Mouse (Mus musculus) gastrocnemius, adult 2 months (tissue): ENCODE measurements around the gene Sumo3. TPM values are rescaled to one million over a fixed set of nuclear protein-coding genes. Genes with fewer than 3 reads are reported as not detected.

Experiments
- DNase-seq: peaks from one replicate; pipeline ENCODE4 v3.0.0; 2022
- H3K27ac ChIP-seq: fragments of 200-600 bp; 2 replicates; pipeline ENCODE4 v1.8.1; 2022; ENCODE audit warnings: mild to moderate bottlenecking
- H3K4me3 ChIP-seq: fragments of 200-600 bp; 2 replicates; pipeline ENCODE4 v1.8.1; 2022; ENCODE audit warnings: mild to moderate bottlenecking, moderate library complexity
- CTCF ChIP-seq: fragments of 200-600 bp; IDR thresholded peaks from 2 replicates; pipeline ENCODE4 v1.8.1; 2022; ENCODE audit warnings: antibody characterized with exemption, mild to moderate bottlenecking, moderate library complexity
- intact Hi-C: fragments of 180-260 bp; cut with DNase I; formaldehyde crosslinking; loops from one replicate; pipeline ENCODE4 v1.15.1; 2025
- microRNA-seq: library from miRNA; unstranded; fragments of <30 nt; microRNA quantifications from one replicate; pipeline ENCODE4 v1.2.0, GENCODE M21; 2021
- total RNA-seq, 2 experiments: library from RNA; stranded (reverse); gene quantifications; 2 replicates each; pipeline ENCODE4 v1.2.3; 2021

Gene Sumo3
- total RNA-seq, 2 experiments from 2014 or later: 43.5 to 44.5 TPM

DNA sequence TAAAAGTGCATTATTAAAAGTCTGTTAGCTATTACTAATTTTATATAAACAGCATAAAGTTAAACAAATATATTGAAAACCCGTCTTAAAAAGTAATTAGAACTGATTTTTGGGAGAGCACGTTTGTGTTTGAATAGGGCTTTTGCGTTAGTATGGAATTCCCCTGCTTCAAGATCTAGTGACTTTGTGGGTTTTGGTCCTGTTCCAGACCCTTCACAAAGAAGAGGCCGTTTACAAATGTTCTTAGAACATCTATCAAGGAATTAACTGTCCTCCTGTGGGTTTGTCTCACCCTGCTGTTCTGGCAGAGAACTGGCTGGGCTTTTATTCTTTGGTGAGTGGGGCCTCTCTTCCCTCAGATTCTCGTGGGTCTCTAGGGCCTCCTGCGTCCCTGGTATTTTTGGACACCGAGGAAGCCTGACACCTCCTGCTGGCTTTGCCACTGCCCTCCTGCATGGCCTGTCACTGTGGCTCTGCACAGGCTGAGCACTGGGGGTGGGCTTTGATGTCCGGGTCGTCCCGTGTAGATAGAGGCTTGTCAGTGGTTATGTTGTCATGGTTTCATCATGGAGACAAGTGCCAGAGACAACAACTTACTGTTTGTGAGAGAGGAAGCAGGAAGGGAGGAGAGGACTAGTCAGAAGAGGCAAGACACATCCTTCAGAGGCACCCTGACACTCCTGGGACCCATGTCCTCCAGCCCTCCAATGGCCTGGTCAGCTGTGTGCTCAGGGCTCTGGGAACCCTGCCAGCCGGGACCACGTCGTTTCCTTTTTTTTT, 28.7 kb downstream of the Sumo3 start:
- DNase-seq: no peak
- Histone ChIP-seq H3K4me3 (peak overlapping the region; percentile 9; the same call in 1 of the 2 replicates), H3K27ac (peak overlapping the region; percentile 61)
- no peak for TF ChIP-seq CTCF
- intact Hi-C loops: no loop called here

DNA sequence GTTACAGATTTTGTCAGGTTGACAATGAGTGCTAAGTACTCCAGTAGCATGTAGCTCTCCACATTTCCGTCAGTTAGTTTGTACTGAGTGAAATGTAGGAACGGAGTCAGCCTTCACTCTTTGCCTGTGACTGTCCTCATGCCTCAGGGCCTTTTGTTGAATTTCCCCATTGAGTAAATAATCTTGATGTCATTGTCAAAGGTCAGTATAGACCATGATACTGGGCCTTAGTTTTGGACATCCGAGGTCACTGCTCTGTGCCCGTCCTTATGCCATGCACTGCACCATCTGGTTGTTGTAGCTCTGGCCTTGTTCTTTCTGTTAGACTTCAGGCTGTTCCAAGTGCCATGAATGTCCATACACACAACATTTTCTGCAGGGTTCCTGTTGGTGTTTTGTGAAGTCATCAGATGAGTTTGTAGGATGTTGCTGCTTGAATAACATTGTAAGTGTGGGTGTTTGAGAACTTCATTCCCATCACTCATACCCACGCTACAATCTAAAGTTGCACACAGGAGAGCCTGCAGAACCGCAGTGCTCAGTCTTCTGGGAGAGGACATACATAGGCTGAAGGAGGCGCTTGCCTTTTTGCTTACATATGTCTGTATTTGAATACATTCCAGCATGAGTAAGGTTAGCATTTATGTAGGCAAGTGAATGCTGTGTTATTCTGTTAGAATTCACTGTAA, 30.5 kb downstream of the Sumo3 start:
- DNase-seq: no peak
- Histone ChIP-seq H3K27ac (no peak overlapping the region), H3K4me3 (no peak overlapping the region)
- no peak for TF ChIP-seq CTCF
- intact Hi-C loops: no loop called here

DNA sequence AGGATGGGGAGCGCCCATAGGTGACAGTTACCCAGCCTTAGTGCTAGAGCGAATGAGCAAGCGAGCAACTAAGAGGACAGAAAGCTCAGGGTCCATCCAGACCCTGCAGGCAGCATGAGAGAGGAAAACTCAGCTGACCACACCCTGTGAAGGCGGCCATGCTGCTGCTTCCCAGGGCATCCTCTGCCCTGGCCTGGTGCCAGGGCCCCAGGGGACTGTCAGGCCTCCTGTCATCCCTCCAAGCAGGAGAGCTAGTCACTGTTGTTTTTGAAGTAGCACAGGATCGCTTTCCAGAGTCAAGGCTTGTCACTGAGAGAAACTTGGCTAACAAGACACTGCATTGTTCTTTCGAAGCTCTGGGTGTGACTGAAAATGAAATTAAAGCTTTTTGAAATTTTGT, 33.1 kb downstream of the Sumo3 start:
- intact Hi-C loops: no loop called here
- no peak for DNase-seq
- TF ChIP-seq CTCF: no peak
- H3K27ac ChIP-seq: peak overlapping the region; percentile 49
- no peak overlapping the region for H3K4me3 ChIP-seq

DNA sequence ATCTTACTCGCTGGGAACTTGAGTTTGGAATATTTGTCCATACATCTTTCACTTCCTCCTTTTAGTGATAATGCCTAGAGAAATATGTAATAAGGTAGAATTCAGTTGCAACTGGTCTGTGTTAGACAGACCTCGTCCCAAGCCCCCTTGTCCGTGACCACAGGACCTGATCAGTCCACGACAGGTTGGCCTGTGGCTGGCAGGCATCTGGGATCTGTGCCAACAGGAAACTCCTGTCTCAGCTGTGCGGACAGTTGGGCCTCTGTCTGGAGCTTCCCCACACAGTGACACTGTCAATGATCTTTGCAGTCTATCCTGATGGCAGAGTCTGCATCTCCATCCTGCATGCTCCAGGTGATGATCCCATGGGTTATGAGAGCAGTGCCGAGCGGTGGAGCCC, 37.3 kb downstream of the Sumo3 start:
- intact Hi-C loops: no loop called here
- no peak for TF ChIP-seq CTCF
- Histone ChIP-seq H3K27ac (no peak overlapping the region), H3K4me3 (no peak overlapping the region)
- no peak for DNase-seq

DNA sequence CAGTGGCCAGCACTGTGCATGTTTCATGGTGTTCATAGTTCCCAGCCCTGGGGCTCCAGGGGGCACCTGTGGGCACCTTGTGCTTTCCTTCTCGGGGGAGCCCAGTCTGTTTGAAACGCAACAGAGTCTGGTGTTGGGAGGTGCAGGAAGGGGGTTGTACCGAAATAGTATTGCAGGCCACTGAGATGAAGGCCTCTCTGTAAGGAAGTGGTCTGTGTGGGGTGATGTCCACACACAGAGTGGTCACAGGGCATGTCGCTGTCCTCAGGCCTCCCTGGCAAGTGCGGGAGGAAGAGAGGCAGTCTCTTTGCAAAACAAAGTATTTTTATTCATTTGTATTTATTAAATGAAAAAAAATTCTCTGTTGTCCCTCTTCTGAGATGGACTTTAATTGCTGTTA, 39.7 kb downstream of the Sumo3 start:
- Histone ChIP-seq H3K4me3 (no peak overlapping the region), H3K27ac (no peak overlapping the region)
- TF ChIP-seq CTCF: no peak
- DNase-seq: no peak
- intact Hi-C loops: no loop called here

DNA sequence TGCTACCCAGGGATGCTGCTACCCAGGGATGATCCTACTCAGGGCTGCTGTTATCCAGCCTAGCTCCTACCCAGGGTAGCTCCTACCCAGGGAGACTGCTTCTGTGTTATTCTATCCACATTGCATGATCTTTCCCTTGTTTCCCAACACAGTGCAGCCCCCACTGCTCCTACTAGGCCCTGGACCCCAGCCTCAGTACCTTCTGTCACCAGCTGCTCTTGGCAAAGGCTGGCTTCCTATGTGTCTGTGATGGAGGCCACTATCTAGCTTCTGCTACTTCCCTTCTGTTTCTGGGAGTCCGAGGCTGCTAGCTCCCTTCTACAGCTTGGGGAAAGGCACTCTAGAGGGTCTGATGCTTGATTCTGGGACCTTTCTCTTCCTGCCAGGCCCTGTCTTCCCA, 41.6 kb downstream of the Sumo3 start:
- TF ChIP-seq CTCF: no peak
- intact Hi-C loops: no loop called here
- H3K27ac ChIP-seq: no peak overlapping the region

DNA sequence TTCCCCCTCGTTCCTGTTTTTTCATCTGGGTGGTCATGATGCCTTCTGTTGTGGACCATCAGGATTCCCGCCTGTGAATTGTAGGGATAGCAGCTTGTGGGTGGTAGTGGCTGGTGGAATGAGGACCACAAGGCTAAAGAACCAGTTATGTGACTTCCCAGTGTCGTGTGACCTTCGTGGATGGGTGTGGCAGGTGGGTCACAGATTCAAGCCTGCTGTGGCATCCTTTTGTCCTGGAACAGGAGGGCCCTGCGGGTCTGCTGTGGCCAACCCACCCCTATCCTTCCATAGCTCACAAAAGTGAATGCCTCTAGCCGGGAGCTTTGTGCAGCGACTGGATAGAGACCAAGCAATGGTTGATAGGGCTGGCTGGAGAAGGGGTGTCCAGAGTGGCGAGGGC, 42.0 kb downstream of the Sumo3 start:
- Histone ChIP-seq H3K4me3 (no peak overlapping the region), H3K27ac (no peak overlapping the region)
- TF ChIP-seq CTCF: no peak
- intact Hi-C loops: no loop called here
- DNase-seq: no peak

More for the DNA sequence above, 41.6 kb downstream of the Sumo3 start:
- H3K4me3 ChIP-seq: no peak overlapping the region
- DNase-seq: no peak

DNA sequence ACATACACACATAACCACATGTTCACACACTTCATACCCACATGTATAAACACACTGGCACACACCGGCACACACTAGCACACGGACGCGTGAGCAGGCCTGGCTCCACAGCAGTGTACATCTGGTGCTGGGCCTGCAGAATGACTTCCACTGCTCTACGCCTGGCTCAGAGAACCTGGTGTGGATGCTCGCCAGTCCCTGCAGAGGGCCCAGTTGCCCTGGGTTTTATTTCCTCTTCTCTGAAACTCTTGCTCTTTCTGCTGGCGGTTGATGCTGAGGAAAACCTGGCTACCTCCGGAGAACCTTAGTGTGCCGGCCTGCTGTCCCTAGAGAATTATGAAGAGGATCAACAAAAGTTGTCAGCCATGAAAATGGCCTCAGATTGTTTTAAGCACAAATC, 46.1 kb downstream of the Sumo3 start:
- no peak for TF ChIP-seq CTCF
- intact Hi-C loops: no loop called here
- no peak for DNase-seq
- H3K27ac ChIP-seq: no peak overlapping the region
- no peak overlapping the region for H3K4me3 ChIP-seq

DNA sequence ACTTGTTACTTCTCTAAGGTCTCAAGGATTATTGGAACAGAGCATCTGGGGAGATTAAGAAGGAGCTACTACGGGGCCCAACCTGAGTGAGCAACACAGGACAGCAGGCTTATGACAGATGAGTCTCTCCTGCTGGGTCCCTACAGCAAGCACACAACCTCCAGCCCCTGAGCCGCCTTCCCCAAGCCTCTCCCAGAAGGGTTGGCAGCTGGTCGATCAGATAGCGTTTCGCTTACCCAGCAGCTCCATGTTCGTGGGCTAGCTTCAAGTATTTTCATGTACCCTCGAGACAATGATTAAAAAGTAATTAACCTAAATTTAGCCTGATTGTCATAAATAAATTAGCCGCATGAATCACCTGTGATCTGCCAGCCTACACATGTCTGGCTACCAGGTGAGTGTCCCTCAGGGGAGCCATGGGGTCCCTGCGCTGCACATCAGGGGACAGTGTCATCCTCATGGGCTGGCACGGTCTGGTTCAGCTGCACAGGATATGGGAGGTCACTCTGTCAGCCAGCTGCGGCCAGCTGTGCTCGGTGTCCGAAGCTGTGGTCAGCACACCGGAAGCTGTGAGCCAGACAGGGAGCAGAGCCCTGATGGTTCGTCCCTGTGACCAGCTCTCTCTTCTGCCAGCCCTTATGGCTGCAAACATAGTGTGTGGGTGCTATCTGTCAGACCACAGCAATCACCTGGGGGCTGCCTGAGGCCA, 52.5 kb downstream of the Sumo3 start:
- no peak for DNase-seq
- TF ChIP-seq CTCF: no peak
- intact Hi-C loops: no loop called here
- Histone ChIP-seq H3K27ac (no peak overlapping the region), H3K4me3 (no peak overlapping the region)

DNA sequence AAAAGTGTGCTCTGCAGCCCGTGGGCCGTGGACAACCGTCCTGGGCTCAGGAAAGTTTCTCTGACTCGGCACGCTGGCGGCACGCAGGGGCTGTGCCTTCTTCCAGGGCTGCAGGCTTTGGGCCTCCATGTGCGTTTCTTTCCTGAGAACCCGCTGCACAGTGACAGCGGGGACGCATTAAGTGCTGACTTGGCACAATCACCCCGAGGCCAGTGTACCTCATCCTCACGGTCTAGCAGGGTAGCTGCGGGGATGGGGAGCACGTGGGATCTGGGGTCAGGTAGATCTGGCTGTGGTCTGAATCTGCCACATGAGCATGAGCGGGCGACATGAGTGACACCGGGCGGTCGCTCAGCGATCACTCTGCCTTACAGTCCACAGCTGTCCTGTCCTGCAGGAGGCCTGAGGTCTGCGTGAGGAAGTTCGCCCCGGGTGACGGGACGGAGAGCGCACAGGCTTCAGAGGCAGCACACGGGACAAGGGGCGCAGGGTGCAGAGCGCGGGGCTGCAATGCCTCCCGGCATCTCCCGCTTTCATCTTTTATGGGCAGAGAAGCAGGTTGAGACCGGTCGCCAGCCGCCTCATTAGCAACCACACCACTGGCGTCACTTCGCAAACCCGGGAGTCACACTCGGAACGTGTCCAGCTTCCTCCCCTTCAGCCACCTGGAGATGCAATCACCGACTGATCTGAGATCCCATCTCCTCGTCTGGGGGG, 58.2 kb downstream of the Sumo3 start:
- intact Hi-C loops: no loop called here
- TF ChIP-seq CTCF: no peak
- Histone ChIP-seq H3K4me3 (no peak overlapping the region; the same call in 1 of the 2 replicates), H3K27ac (no peak overlapping the region)
- DNase-seq: no peak

DNA sequence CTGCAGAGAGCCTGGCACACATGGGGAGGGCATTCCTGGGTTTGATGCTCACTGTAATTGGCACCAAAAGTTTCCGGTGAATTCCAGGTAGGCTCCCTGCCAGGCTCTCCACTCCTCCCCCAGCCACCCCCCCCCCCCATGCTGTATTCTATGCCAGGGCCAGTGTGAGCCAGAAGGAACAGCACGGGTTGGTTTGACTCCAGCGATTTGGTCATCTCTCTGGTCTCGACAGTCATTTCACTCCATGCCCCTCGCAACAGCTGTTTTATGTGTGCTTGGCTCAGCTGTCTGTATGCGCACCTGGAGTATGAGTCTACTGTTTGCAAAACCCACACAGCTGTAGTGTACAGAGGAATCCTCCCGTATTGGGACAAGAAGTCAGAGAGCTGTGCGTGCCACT, 60.4 kb downstream of the Sumo3 start:
- intact Hi-C loops: no loop called here
- no peak overlapping the region for H3K27ac ChIP-seq
- TF ChIP-seq CTCF: no peak
- DNase-seq: no peak
- no peak overlapping the region for H3K4me3 ChIP-seq

DNA sequence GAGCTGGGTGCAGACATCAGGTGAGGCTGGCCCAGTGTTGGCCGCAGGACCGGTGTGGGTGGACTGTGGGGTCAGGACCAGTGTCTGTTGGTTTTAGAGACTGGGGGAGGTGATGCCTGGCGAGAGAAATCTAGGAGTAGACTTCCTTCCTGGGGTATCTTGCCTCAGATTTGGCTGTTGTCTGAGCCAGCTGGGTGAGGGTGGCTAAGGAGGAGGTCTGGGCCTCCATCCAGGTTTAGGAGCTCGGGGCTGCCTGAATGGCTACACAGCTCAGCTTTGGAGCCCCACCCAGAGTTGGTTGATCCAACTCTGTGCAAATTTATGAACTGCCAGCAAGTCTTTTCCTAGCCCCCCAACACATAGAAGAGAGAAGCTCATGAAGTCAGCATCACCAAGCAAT, 61.5 kb downstream of the Sumo3 start:
- no peak for DNase-seq
- TF ChIP-seq CTCF: no peak
- H3K27ac ChIP-seq: no peak overlapping the region
- H3K4me3 ChIP-seq: no peak overlapping the region
- intact Hi-C loops: no loop called here

Small RNAs within 50 kb of the gene (microRNA-seq; reads per million reads assigned to microRNA genes)
- gene Mir1930: 6.5 reads per million

Other genes with a start within 250 kb of the Sumo3 start
- 1 to 10 TPM; 6.6 to 8.9 TPM for gene Adarb1, start 187.8 kb upstream of the Sumo3 start, total RNA-seq
- 1 to 10 TPM; 5.4 to 8.4 TPM for gene Fam207a, start 90.3 kb upstream of the Sumo3 start, total RNA-seq
- gene Itgb2, start 75.8 kb upstream of the Sumo3 start, total RNA-seq: 1 to 10 TPM in 1 of 2 experiments, under 1 TPM in 1; 0.92 to 1.8 TPM
- 10 to 100 TPM; 30.5 to 36.5 TPM for gene Pttg1ip, start 24.4 kb upstream of the Sumo3 start, total RNA-seq
- 1 to 10 TPM; 8.4 to 8.6 TPM for gene Gm49325, start 100 bp downstream of the Sumo3 start, total RNA-seq
- gene Ube2g2, start 16.2 kb downstream of the Sumo3 start, total RNA-seq: 10 to 100 TPM; 95.4 to 100.0 TPM
- gene Tspear, start 80.5 kb downstream of the Sumo3 start, total RNA-seq: not detected
- gene Gm19402, start 84.7 kb downstream of the Sumo3 start, total RNA-seq: not detected
- not detected for gene Gm9508, start 91.1 kb downstream of the Sumo3 start, total RNA-seq
- gene Gm10272, start 100.5 kb downstream of the Sumo3 start, total RNA-seq: not detected
- gene Gm10024, start 105.4 kb downstream of the Sumo3 start, total RNA-seq: not detected
- gene Gm10142, start 109.7 kb downstream of the Sumo3 start, total RNA-seq: not detected
- gene Krtap12-1, start 114.5 kb downstream of the Sumo3 start, total RNA-seq: not detected
- gene Gm10100, start 120.4 kb downstream of the Sumo3 start, total RNA-seq: not detected
- not detected for gene Gm18596, start 136.5 kb downstream of the Sumo3 start, total RNA-seq
- not detected for gene Gm9736, start 145.3 kb downstream of the Sumo3 start, total RNA-seq
- not detected for gene Gm3233, start 153.6 kb downstream of the Sumo3 start, total RNA-seq
- gene Gm3238, start 165.2 kb downstream of the Sumo3 start, total RNA-seq: not detected
- gene Gm7138, start 170.8 kb downstream of the Sumo3 start, total RNA-seq: not detected
- not detected for gene Gm3250, start 176.4 kb downstream of the Sumo3 start, total RNA-seq
- gene Gm7137, start 182.1 kb downstream of the Sumo3 start, total RNA-seq: not detected
- not detected for gene Gm9639, start 189.0 kb downstream of the Sumo3 start, total RNA-seq
- not detected for gene Gm19668, start 193.0 kb downstream of the Sumo3 start, total RNA-seq
- gene Gm9507, start 205.7 kb downstream of the Sumo3 start, total RNA-seq: not detected
- gene Gm2696, start 208.6 kb downstream of the Sumo3 start, total RNA-seq: not detected
- not detected for gene Krtap10-4, start 221.0 kb downstream of the Sumo3 start, total RNA-seq
- gene Krtap10-10, start 229.8 kb downstream of the Sumo3 start, total RNA-seq: not detected
- not detected for gene Gm36176, start 240.7 kb downstream of the Sumo3 start, total RNA-seq
- gene Gm10318, start 246.8 kb downstream of the Sumo3 start, total RNA-seq: not detected